Mouse (Mus musculus) heart, embryonic 16.5 days (tissue): ENCODE results near the gene Polr2e. TPM values are rescaled to one million over a fixed set of nuclear protein-coding genes. Genes with fewer than 3 reads are reported as not detected.

Experiments used
- ATAC-seq: fragments of 200-750 bp; cut with Nextera tagmentation; replicated peaks from 2 replicates; pipeline ENCODE4 v1.8.0; 2017; ENCODE audit warnings: moderate number of reproducible peaks; ENCODE audit not compliant: insufficient read depth, low FRiP score; ENCODE audit errors: extremely low read depth
- H3K27ac ChIP-seq: fragments of 300-500 bp; sonication (generic); 2 replicates; pipeline ENCODE4 v1.5.1; 2014; ENCODE audit warnings: mild to moderate bottlenecking, low read length, control low read depth, moderate library complexity
- H3K27me3 ChIP-seq: fragments of 300-500 bp; sonication (generic); 2 replicates; pipeline ENCODE4 v1.6.1; 2014; ENCODE audit warnings: low read length, mixed read lengths; ENCODE audit not compliant: control insufficient read depth, insufficient read depth
- H3K36me3 ChIP-seq: fragments of 300-500 bp; sonication (generic); 2 replicates; pipeline ENCODE4 v1.6.1; 2014; ENCODE audit not compliant: control insufficient read depth, insufficient read depth
- H3K4me1 ChIP-seq: fragments of 300-500 bp; sonication (generic); 2 replicates; pipeline ENCODE4 v1.6.1; 2014; ENCODE audit warnings: low read length, mixed read lengths; ENCODE audit not compliant: control insufficient read depth, insufficient read depth
- H3K4me2 ChIP-seq: fragments of 300-500 bp; sonication (generic); 2 replicates; pipeline ENCODE4 v1.6.1; 2014; ENCODE audit warnings: low read depth, mild to moderate bottlenecking, control low read depth, low read length
- H3K4me3 ChIP-seq: fragments of 300-500 bp; sonication (generic); 2 replicates; pipeline ENCODE4 v1.5.1; 2014; ENCODE audit warnings: mild to moderate bottlenecking, control low read depth, low read length
- H3K9ac ChIP-seq: fragments of 300-500 bp; sonication (generic); 2 replicates; pipeline ENCODE4 v1.6.1; 2014; ENCODE audit warnings: low read length, control low read depth
- H3K9me3 ChIP-seq: fragments of 300-500 bp; sonication (generic); replicated peaks from 2 replicates; pipeline ENCODE4 v1.6.1; 2016; ENCODE audit warnings: low read length; ENCODE audit not compliant: control insufficient read depth
- WGBS: fragments of 180-500 bp; shearing (Covaris S2); extraction: QIAGEN DNeasy Blood & Tissue Kit; methylation state at CpG from one replicate; pipeline ENCODE4 v1.1.7; 2014; 5-methylcytosine and 5-hydroxymethylcytosine counted together
- polyA plus RNA-seq: library from polyadenylated mRNA; unstranded; fragments of >200 nt; fragmentation: Nextera tagmentation; extraction: Ambion mirVana; gene quantifications from 2 replicates; pipeline ENCODE4 v1.2.1, GENCODE M21; 2015

The Polr2e gene
- polyA plus RNA-seq, 1 experiment from 2014 or later: 136 TPM

DNA sequence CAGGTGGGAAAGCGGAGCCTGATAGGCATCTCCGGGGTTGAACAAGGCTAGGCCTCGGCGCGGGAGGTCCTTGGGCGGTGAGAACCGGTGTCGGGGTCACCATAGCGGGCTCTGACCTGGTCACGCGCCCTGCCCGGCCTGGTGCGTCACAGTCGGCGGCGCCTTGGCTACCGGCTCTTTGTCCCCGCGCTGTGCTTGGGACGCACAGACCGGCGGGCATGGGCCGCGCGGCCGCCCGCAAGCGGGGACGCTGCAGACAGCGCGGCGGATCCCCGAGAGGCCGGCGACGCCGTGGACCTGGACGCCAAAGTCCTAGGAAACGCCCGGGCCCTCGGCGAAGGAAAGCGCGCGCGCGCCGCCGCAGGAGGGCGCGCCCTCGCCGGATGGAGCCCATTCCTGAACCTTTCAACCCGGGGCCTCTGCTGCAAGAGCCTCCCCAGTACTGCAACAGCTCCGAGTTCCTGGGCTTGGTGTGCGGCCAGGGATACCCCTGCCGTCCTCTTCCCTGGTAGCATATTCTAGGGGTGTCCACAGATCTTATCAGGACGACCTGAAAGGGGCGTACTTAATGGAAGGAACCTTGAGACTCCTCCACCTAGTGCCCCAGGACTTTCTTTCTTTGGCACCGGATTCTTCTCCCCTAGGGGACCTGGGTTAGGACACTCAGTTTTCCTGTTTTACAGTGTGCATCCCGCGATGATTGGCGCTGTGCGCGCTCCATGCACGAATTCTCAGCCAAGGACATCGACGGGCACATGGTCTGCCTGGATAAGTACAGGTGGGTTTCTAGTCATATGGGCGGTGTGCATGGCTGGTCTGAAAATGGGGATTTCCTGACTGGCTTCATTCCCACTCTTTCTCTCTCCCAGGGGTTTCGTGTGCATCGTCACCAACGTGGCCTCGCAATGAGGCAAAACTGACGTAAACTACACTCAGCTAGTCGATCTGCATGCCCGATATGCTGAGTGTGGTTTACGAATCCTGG lies 14.5 kb upstream of the Polr2e start:
- no peaks in the 10 kb centered on the region for H3K9me3 ChIP-seq
- no peaks in the 10 kb centered on the region for H3K27me3 ChIP-seq
- H3K4me1 ChIP-seq: peaks cover 35% of the 10 kb centered on the region
- peak overlapping the region; percentile 85 for H3K9ac ChIP-seq
- ATAC-seq: peak; percentile 62
- H3K36me3 ChIP-seq: peaks cover 28% of the 10 kb centered on the region
- H3K27ac ChIP-seq: peak overlapping the region; percentile 94
- peak overlapping the region; percentile 65 for H3K4me3 ChIP-seq
- H3K4me2 ChIP-seq: peak overlapping the region; percentile 76
- WGBS: under 1% methylated on average over 77 of the region's 77 CpGs

DNA sequence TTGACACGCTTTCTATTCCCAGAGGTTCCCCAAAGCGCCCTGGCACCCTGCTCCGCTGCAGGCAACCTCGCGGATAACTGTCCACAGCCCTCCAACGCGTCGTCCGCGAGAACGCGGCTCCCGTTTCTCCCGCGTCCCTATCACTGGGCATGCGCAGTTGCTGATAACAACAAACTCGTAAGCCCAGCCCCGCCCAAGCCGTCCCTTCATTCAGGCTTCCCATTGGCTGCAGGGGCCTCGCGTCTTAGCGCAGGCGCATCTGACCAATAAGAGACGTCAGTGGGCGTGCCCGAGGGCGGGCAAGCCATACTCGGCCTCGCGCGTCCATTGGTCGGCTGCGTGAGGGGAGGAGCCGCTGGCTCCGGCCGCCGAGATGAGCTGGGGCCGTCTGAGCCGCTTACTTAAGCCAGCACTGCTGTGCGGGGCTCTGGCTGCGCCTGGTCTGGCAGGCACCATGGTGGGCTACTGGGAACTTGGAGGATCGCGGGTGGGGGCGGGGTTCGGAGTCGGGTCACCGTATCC lies 13.7 kb upstream of the Polr2e start:
- Histone ChIP-seq H3K36me3 (peaks cover 24% of the 10 kb centered on the region), H3K27me3 (no peaks in the 10 kb centered on the region), H3K4me1 (peaks cover 35% of the 10 kb centered on the region), H3K9ac (peak overlapping the region; percentile 85), H3K4me2 (peak overlapping the region; percentile 76), H3K4me3 (peak overlapping the region; percentile 65), H3K9me3 (no peaks in the 10 kb centered on the region), H3K27ac (peak overlapping the region; percentile 94)
- WGBS: under 1% methylated on average over 46 of the region's 47 CpGs
- peak; percentile 96 for ATAC-seq

DNA sequence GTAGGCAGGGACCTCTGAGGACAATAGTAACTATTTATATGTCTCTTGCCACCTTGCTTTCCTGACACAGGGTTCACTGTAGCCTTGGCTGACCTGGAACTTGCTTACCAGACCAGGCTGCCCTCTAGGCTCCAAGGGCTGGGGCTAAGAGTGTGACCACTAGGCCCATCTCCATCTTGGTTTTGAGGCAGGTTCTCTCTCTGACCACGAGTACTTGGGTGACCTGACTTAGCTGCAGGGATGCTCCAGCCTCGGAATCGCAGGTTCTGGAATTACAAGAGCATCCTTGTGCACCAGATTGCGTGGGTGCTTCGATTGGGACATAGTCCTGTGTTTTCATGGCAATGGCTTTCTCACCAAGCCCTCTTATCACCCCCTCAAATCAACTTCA lies 12.8 kb upstream of the Polr2e start:
- Histone ChIP-seq H3K27ac (peak overlapping the region; percentile 80), H3K36me3 (peaks cover 14% of the 10 kb centered on the region), H3K9ac (peak overlapping the region; percentile 65), H3K9me3 (no peaks in the 10 kb centered on the region), H3K27me3 (no peaks in the 10 kb centered on the region), H3K4me2 (no peak overlapping the region), H3K4me3 (no peak overlapping the region), H3K4me1 (peaks cover 39% of the 10 kb centered on the region)
- WGBS: 81% methylated on average over 5 of the region's 5 CpGs
- ATAC-seq: no peak

DNA sequence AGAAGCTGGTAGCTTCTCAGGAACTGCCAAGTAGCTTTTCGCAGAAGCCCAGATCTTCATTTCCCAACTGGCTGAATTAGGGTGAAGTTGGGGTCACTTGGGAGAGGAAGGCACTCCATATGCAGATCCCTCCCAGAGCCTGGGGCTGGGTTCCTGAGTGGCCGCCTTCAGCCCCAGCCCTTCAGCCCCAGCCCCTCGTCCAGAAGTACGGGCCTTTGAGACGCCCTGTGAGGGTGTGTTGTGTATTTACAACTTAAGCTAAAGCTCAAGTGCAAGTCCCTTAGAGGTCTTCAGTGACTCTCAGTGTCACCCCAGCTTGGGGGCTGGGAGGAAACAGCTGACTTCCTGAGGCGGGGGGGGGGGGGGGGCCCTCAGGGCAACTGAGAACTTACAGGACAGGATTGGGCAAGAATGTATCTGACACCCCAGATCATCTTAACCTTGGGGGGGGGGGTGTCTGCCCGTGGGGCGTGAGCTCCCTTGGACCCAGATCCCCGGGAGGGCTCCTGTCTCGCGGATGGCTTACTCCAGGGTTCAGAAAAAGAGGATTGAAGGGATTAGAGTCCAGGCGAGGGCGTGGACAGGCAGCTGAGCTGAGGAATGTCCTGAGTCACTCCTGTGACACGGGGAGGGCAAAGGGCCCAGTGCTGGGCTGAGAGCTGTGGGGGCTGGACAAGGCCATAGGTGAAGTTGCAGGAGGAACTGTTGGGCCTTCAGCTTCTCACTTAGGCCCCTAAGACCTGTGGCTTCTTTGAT lies 12.2 kb upstream of the Polr2e start:
- WGBS: 27% methylated on average over 13 of the region's 14 CpGs
- peak overlapping the region; percentile 2; the same call in 1 of the 2 replicates for H3K4me2 ChIP-seq
- H3K9ac ChIP-seq: peak overlapping the region; percentile 65
- H3K4me3 ChIP-seq: no peak overlapping the region
- H3K4me1 ChIP-seq: peaks cover 39% of the 10 kb centered on the region
- no peak for ATAC-seq
- peaks cover 9% of the 10 kb centered on the region for H3K36me3 ChIP-seq
- H3K27ac ChIP-seq: peak overlapping the region; percentile 80
- H3K9me3 ChIP-seq: no peaks in the 10 kb centered on the region
- H3K27me3 ChIP-seq: no peaks in the 10 kb centered on the region

DNA sequence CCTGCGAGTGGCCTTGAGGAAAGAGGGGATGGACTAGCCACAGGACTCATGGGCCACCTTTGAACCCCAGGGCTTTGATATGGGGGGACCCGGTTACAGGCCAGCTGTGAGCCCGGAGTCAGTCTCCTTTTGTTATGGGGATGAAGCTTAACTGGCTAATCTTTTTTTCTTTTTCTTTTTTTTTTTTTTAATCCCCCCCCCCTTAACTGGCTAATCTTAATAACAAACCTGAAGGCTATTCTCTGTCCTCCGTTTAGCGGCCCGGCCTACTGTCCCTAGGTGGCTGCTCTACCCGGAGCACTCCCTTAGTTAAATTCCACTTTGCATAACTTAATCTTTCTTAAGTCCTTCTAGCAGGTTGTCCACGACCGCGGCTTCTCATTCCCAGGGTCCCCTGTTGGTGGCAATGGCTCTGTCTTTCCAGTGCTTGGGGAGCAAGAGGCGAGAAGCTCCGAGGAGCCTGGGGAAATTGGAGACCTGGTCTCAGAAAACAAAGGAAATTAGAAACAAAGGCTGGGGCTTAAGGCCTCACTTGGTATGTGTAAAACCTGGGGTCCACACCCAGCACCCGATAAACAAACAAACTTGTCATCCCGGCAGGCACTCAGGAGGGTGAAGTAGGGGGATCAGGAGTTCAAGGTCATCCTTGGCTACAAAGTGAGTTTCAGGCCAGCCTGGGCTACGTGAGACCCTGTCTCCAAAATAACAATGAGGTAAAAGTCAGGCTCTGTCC lies 11.5 kb upstream of the Polr2e start:
- H3K9me3 ChIP-seq: no peaks in the 10 kb centered on the region
- H3K27ac ChIP-seq: peak overlapping the region; percentile 80
- H3K36me3 ChIP-seq: 0 out of 2 replicates have a peak, but pooled peaks cover 2% of the 10 kb centered on the region
- H3K4me1 ChIP-seq: peaks cover 39% of the 10 kb centered on the region
- H3K27me3 ChIP-seq: no peaks in the 10 kb centered on the region
- WGBS: 49% methylated on average over 15 of the region's 15 CpGs
- peak overlapping the region; percentile 35 for H3K9ac ChIP-seq
- ATAC-seq: no peak
- no peak overlapping the region for H3K4me2 ChIP-seq
- H3K4me3 ChIP-seq: no peak overlapping the region

DNA sequence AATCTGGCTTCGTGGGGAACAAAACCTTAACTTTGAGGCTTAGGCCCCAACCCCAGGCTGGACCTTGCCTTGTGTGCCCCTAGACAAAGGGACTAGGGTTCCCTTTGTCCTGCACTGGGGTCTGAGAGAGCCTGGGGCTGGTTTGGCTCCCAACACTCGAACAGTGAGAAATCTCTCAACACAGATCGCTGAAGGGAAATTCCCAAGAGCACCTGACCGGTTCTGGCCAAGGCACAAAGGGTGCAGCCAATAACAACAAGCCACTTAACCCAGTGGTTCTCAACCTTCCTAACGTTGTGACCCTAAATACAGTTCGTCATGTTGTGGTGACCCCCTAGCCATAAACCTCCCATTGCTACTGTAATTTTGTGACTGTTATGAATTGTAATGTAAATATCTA lies 10.6 kb upstream of the Polr2e start:
- Histone ChIP-seq H3K4me3 (no peak overlapping the region), H3K9me3 (no peaks in the 10 kb centered on the region), H3K9ac (peak overlapping the region; percentile 59; the same call in 1 of the 2 replicates), H3K4me2 (no peak overlapping the region), H3K4me1 (peaks cover 32% of the 10 kb centered on the region), H3K27me3 (no peaks in the 10 kb centered on the region), H3K36me3 (no peaks in the 10 kb centered on the region), H3K27ac (peak overlapping the region; percentile 40; the same call in 1 of the 2 replicates)
- ATAC-seq: no peak
- WGBS: 42% methylated on average over 6 of the region's 6 CpGs

DNA sequence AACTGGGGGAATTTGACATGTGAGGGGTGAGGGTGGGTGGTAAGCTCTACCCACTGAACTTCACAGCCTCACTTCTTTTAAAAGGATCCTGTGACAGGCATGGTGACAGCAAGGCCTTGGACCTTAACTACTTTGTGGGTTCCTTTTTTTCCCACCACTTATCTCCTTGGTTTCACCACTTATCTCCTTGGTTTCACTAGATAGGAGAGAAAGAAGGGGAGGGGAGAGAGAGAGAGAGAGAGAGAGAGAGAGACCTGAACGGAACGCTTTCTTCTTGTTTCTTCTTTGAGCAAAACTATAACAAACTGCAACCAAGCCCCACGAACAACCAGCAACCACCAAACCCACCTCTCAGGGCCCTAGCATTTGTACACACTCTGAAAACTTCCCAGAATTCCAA lies 9.2 kb upstream of the Polr2e start:
- Histone ChIP-seq H3K9ac (no peak overlapping the region), H3K9me3 (no peaks in the 10 kb centered on the region), H3K27me3 (no peaks in the 10 kb centered on the region), H3K4me2 (no peak overlapping the region), H3K4me1 (peaks cover 28% of the 10 kb centered on the region), H3K4me3 (no peak overlapping the region), H3K36me3 (no peaks in the 10 kb centered on the region), H3K27ac (no peak overlapping the region; the same call in 1 of the 2 replicates)
- WGBS: 59% methylated on average over 3 of the region's 3 CpGs
- no peak for ATAC-seq

DNA sequence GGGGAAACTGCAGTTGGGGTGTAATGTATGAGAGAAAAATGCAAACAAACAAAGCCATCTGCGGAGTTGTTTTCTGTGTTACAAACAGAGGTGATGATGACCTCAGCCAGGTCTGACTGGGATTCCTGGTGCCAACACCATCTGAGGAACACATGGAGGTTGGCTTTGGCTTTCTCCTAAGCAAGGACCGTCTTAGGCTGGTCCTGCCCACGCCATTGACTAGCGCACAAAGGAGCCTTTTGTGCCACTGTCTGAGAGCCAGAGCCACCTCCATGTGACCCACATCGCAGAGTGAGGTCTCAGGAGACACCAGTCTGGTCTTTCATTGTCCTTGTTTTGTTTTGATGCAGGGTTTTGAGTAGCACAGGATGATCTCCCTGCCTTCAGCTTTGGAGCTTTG lies 8.8 kb upstream of the Polr2e start:
- Histone ChIP-seq H3K4me2 (no peak overlapping the region), H3K9me3 (no peaks in the 10 kb centered on the region), H3K4me1 (peaks cover 28% of the 10 kb centered on the region), H3K4me3 (no peak overlapping the region), H3K27ac (no peak overlapping the region; the same call in 1 of the 2 replicates), H3K27me3 (no peaks in the 10 kb centered on the region), H3K36me3 (no peaks in the 10 kb centered on the region), H3K9ac (no peak overlapping the region)
- ATAC-seq: no peak
- 36% methylated on average over 5 of the region's 5 CpGs for WGBS
